Mouse (Mus musculus): ENCODE results near the gene Usp24. TPM values are rescaled to one million over a fixed set of nuclear protein-coding genes. Genes with fewer than 3 reads are reported as not detected.

The Usp24 gene
- polyA plus RNA-seq, 1 experiment, result 12.1 TPM

Other genes with a start within 250 kb of the Usp24 start
- 0.58 and 1.0 TPM in 2 replicates for gene Pcsk9, start 148.1 kb downstream of the Usp24 start, polyA plus RNA-seq (2012; rRNA removed)
- gene Bsnd, start 176.1 kb downstream of the Usp24 start, polyA plus RNA-seq (2012; rRNA removed), result 2.5 and 3.7 TPM in 2 replicates
- gene Dhcr24, start 244.8 kb downstream of the Usp24 start, polyA plus RNA-seq (2012; rRNA removed), result 15.5 and 27.9 TPM in 2 replicates